Mouse (Mus musculus) T-helper 1 cell (primary cell): ENCODE measurements at regions not wholly inside any gene's neighbourhood (a gene's known extent, or its start where the extent isn't known, plus 50 kb on each side); places are given as distances from the start of the nearest gene placed in this dataset.

Experiments
- in situ Hi-C: fragments of 300-600 bp; cut with MboI, MseI; formaldehyde crosslinking; loops from one replicate; pipeline ENCODE4 v1.15.1; 2025; ENCODE audit warnings: high pct_unique_total_duplicates

DNA sequence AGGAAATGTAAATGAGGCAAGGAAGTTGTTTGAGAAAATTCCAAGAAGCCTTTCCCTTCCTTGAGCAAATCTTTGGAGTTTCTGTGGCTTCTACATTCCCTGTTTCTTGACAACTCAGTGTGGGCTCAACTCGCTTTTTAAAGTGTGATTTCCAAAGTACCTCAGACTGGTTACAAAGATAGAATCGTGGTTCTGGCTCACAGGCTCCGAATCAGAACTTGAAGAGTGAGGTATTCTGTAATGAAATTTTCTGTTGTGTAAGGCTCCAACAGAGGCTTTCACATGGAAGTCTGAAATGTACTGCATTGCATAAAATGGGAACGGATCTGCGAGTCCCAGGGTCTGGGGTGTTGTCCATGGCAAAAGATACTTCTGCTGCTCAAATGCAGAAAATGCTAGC is 170.2 kb upstream of the Rnf219 start:
- in situ Hi-C loops, result no loop called here

DNA sequence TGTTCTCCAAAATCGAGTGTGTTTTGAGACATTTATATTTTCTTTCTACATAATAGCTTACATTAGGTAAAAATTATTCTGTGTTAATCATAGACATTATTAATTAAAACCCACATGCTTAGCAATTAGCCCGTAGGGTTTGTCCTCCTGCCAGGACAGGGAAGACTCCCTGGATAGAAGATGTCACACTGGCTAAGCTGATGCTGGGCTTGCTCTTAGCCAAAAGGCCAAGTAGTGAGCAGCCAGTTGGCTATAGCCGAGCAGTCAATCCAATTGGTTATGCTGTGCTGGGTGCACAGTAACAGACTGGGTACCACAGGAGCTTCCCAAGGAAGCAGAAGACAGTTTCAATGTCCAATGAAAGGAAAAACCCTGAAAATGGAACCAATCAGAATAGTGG is 166.0 kb upstream of the Rnf219 start:
- in situ Hi-C loops, result no loop called here

DNA sequence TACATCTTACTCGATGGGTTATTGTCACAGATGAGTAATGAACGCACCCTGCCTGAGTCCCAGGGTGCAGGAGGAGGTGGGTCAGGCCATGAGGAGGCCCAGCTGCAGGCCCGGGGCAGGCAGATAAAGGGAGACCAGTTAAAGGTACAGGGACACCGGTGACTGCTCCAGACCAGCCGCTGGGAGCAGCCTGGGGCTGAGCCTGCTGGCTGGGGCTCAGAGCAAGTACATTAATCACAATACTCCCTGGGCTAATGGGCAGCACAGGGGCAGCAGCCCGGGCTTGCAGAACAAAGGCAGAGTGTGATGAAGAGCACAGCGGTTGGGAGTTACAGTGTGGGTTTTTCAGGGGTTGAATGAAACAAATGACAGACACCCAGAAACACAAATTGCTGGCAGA is 154.4 kb upstream of the Rnf219 start:
- in situ Hi-C loops, result no loop called here

DNA sequence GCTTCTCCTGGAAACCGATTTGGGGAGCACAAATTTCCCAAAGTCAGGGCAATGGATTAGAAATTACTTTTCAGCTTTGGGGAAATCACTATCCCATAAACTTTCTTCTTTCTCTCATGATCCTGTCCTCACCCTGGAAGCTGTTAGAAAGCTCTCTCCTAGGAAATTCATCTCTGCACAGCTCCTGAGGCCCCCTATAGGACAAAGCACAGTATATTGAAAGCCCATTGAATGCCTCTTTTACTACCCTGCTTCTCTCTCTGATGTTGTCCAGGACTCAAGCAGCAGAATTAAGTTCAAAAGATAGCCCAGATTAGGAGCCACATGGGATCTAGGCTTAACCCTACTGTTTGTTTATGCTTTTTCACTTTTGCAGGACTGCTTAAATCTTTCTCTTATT is 139.3 kb upstream of the Rnf219 start:
- in situ Hi-C loops, result no loop called here

DNA sequence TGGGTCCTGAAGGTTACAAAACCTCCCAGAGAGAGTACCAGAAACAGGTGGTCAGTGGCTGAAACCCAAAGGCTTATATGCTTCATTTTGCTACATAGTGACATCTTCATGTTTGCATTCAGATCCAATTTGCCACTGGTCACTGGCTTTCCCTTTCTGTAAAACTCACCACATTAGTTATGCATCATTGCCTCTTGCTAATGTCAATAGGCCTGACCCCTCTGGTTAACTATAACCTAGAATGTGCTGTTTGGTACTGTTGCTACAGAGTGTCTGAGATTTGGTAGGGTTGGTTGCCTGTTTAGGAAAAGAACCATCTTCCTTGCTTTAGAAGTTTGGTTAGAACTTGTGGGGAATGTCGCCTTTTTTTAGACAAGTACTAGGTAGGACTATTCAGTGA is 136.3 kb upstream of the Rnf219 start:
- in situ Hi-C loops, result no loop called here

DNA sequence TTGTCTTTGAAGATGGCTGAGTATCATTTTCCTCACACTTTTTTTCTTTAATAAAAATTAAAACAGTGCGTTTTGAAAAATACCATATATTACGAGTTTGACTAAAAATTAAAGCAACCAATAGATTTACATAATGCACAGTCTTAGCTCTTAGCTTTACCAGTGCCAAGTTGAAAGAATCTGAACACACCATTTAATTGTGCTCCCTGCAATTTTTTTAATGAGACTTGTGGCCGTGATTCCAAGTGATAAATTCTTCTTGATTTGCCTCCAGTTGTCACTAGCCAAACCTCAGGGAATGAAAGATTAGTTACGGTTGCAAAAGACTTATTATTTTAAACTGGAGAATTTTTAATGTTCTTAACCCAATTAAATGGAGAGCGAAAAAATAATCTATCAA is 127.5 kb upstream of the Rnf219 start:
- in situ Hi-C loops, result no loop called here

DNA sequence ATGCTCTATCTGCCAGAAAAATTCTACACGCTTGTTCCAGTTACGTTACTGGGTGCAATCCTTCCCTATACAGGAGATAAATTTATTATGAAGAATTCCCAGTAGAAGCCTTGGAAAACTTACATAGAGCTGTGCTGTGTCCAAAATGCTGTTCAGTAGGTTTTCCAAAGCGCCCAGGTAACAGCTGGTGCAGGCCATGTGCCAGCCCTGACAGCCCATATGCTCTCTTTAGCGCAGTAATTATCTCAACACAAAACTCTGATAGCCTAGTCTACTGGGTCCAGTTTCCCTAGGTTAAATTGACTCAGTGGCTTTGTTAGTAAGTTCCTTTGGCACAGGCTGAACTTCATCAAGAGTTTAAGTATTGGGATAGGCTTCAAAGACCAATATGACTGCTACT is 122.2 kb upstream of the Rnf219 start:
- in situ Hi-C loops, result no loop called here

DNA sequence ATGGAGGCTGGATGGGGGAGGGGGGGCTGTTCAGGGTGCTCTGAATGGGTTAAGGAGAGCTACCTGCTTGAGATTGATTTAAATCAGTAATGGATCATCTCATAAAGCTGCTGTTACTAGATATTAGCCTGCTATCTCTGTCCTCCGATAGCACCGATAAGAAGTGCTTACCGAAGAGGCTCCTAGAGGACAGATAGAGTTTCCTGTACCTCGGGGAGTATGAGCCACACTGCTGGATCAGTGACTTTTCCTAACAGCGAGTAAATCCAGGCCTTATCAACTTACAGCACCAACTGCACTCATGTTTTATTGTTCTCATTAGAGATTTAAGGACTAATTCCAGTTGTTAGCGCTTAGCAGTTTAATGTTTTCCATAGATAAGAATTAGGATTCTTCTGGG is 120.3 kb upstream of the Rnf219 start:
- in situ Hi-C loops, result no loop called here

DNA sequence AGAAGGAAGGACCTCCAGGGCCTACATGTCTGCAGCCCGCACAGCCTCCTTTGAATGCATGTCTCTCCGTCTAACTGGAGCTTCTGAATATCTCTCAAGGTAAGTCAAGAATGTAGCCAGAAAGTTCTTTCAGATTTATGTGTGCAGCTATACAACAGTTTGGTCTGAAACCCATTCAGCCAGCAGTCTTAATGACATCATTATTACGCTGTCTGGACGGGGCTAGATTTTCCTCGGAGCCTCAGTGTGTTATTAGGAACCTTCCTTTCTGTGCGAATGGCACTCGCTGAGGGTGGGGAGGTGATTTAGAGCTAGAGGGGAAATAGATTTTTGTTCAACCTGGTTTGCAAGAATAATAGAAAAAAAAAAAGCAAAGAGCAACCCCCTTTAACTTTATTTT is 116.9 kb upstream of the Rnf219 start:
- in situ Hi-C loops, result no loop called here

DNA sequence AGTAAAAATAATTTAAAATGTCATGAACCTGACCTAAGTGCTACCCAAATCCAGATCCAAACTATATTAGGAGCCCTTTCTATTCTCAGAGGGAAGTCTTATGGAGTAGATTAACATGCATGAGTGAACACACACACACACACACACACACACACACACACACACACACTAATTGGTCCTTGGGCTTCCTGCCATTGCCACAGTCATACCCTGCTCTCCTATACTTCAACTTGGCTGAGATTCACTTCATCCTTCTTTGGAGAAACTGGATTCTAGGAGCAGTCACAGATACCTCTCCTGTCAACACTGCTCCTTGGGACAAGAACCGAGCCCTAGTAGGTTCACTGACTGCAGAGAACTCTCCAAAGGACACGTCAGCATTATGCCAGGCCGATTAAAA is 89.0 kb upstream of the Rnf219 start:
- in situ Hi-C loops, result no loop called here

DNA sequence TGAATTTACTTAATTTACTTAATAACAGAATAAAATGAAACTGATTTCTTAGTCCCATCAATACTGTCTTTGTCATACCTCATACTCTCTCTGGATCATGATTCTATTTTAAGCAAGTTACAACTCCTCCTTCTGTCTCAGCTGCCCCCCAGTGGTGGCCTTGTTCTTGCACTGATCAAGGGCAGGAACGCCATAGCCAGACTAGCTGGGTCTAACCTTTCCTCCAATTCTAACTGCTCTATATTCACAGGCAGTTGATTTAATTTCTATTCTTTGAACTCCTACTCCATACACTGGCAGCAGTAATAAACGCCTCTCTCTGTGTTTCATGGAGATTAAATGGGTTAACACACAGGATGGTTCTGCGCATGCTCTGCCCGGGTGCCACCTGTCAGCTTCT is 87.9 kb upstream of the Rnf219 start:
- in situ Hi-C loops, result no loop called here

DNA sequence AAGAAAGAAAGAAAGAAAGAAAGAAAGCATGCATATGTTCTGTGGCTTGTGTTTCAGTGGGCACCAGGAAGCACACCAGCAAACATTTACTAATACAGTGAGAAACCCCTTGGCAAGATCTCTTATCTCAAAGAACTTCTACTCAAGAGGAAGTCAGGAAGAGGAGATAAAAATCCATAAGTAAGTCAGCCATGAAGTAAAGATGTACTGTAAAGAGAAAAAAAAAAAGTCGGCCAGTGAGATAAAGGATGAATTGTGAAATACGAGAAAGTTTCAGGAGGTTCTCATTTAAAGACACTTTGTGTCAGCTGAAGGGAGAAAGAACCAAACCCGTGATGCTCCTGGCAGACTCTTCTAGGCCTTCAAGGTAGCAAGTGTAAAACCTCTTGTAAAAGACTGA is 72.4 kb upstream of the Rnf219 start:
- in situ Hi-C loops, result no loop called here
